Mouse (Mus musculus) olfactory bulb, adult 2 months (tissue): ENCODE measurements around the gene 1700016D06Rik.

Experiments
- CTCF ChIP-seq: fragments of 200-500 bp; IDR thresholded peaks from 2 replicates; pipeline ENCODE4 v1.5.1; 2012; ENCODE audit warnings: low read depth, mild to moderate bottlenecking, low read length, moderate library complexity; ENCODE audit not compliant: insufficient read depth
- POLR2A ChIP-seq: fragments of 200-500 bp; IDR thresholded peaks from 2 replicates; pipeline ENCODE4 v1.6.1; 2012; ENCODE audit warnings: mild to moderate bottlenecking, low read depth, low read length, moderate library complexity; ENCODE audit not compliant: insufficient read depth

DNA sequence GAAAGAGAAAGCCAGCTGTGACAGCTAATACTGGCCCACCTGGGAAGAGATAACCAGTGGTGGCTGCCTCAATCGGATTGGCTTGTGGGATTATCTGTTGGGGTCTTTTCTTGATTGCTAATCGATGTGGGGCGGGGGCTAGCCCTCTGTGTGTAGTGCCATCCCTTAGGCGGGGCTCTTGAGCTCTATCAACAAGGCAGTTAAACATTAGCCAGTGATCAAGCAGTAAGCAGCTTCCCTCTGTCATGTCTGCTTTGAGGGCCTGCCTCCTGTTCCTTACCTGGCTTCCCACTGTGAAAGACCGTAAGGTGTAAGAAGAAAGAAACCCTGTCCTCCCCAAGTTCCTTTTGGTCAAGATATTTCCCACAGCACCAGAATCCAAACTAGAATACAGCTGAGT, 9.6 kb upstream of the 1700016D06Rik start:
- no peak for TF ChIP-seq CTCF
- no peak for TF ChIP-seq POLR2A
